Mouse (Mus musculus) megakaryocyte, embryonic 14.5 days (primary cell): ENCODE results near the gene Arhgef38.

Experiments
- FLI1 ChIP-seq: IDR thresholded peaks from 2 replicates; pipeline ENCODE4 v1.6.1; 2012; ENCODE audit warnings: low read length, inconsistent platforms, mixed read lengths
- GATA1 ChIP-seq: IDR thresholded peaks from 3 replicates; pipeline ENCODE4 v1.6.1; 2012; ENCODE audit warnings: mixed read lengths, low read length, inconsistent platforms, borderline replicate concordance

DNA sequence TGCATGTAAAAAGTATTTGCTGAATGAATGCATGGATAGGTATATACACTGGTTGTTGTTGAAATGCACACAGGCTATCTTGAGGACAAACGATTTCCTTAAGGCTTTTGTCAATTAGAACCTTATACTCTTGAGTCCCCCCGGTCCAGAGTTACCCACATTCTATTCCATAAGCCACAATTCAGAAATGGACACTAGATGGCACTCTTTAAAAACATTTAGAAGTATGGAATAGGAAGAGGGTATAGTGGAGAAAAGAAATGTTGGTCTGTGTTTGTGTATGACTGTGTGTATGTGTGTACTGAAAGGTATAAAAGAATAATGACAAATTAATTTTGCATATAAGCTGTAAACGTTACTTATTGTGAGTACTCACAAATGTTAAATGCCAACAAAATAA is 148.9 kb downstream of the Arhgef38 start:
- TF ChIP-seq GATA1 (no peak), FLI1 (no peak)
